Mouse (Mus musculus) heart, postnatal 14 days (tissue): ENCODE results near the gene Hils1. TPM values are rescaled to one million over a fixed set of nuclear protein-coding genes. Genes with fewer than 3 reads are reported as not detected.

ENCODE experiments used
- total RNA-seq, 2 experiments: library from RNA; stranded (reverse); gene quantifications; 2 replicates each; pipeline ENCODE4 v1.2.3; 2021

Hils1 gene
- total RNA-seq, 2 experiments from 2014 or later = not detected

Other genes with a start within 250 kb of the Hils1 start
- gene Cdc34b, start 225.8 kb upstream of the Hils1 start, total RNA-seq = 1 to 10 TPM; 1.2 TPM
- gene Tmem92, start 184.9 kb upstream of the Hils1 start, total RNA-seq = not detected
- 100 to 1,000 TPM; 475 to 551 TPM for gene Col1a1, start 31.4 kb upstream of the Hils1 start, total RNA-seq
- gene Sgca, start 8.7 kb downstream of the Hils1 start, total RNA-seq = 100 to 1,000 TPM; 135 to 139 TPM
- gene Ppp1r9b, start 23.4 kb downstream of the Hils1 start, total RNA-seq = 10 to 100 TPM; 50.5 to 52.1 TPM
- gene Samd14, start 42.3 kb downstream of the Hils1 start, total RNA-seq = 1 to 10 TPM; 2.2 TPM
- 100 to 1,000 TPM; 297 to 326 TPM for gene Pdk2, start 73.8 kb downstream of the Hils1 start, total RNA-seq
- 10 to 100 TPM; 13.5 to 15.6 TPM for gene Itga3, start 109.2 kb downstream of the Hils1 start, total RNA-seq
- not detected for gene Dlx3, start 152.5 kb downstream of the Hils1 start, total RNA-seq
- under 1 TPM in 1 of 2 experiments, not detected in 1; 0.17 TPM for gene Dlx4, start 178.7 kb downstream of the Hils1 start, total RNA-seq